Mouse (Mus musculus) adrenal gland, adult (tissue): ENCODE data around the gene Dennd4a.

Experiments used
- DNase-seq, 2 experiments: peaks; one replicate each; pipeline ENCODE4 v3.0.0; 2022 to 2023; ENCODE audit warnings: low spot score in 1 of 2; ENCODE audit not compliant: inconsistent age in 2 of 2

Dennd4a gene

GRCm38 (mm10) chr9:64913406-64913805 lies 102.3 kb downstream of the Dennd4a start:
- DNase-seq: peak in 1 of 2 experiments; percentile 36

GRCm38 (mm10) chr9:64913973-64914372 lies 102.8 kb downstream of the Dennd4a start:
- no peak for DNase-seq

- DNase-seq: no peak
These were observed 103.5 kb downstream of the Dennd4a start for GRCm38 (mm10) chr9:64914629-64915028.

- no peak for DNase-seq
These were observed 107.4 kb downstream of the Dennd4a start for GRCm38 (mm10) chr9:64918560-64918959.

GRCm38 (mm10) chr9:64925771-64926170 lies 114.6 kb downstream of the Dennd4a start:
- no peak for DNase-seq

- DNase-seq: peak; percentile 73 to 78
These were observed 115.3 kb downstream of the Dennd4a start for GRCm38 (mm10) chr9:64926201-64926991.

- no peak for DNase-seq
These were observed 119.1 kb downstream of the Dennd4a start for GRCm38 (mm10) chr9:64930256-64930655.

- peak in 1 of 2 experiments; percentile 25 for DNase-seq
These were observed 120.8 kb downstream of the Dennd4a start for GRCm38 (mm10) chr9:64931751-64932610.

- peak; percentile 79 to 92 for DNase-seq
These were observed 123.0 kb downstream of the Dennd4a start for GRCm38 (mm10) chr9:64934015-64934754.

GRCm38 (mm10) chr9:64936508-64936907 lies 125.4 kb downstream of the Dennd4a start:
- peak; percentile 55 to 89 for DNase-seq

GRCm38 (mm10) chr9:64937491-64937890 lies 126.4 kb downstream of the Dennd4a start:
- no peak for DNase-seq

- no peak for DNase-seq
These were observed 127.4 kb downstream of the Dennd4a start for GRCm38 (mm10) chr9:64938535-64938934.

- DNase-seq: peak in 1 of 2 experiments; percentile 33
These were observed 128.1 kb downstream of the Dennd4a start for GRCm38 (mm10) chr9:64939281-64939680.

GRCm38 (mm10) chr9:64939790-64940189 lies 128.7 kb downstream of the Dennd4a start:
- DNase-seq: no peak

- DNase-seq: no peak
These were observed 129.7 kb downstream of the Dennd4a start for GRCm38 (mm10) chr9:64940731-64941346.

GRCm38 (mm10) chr9:64941650-64942049 lies 130.5 kb downstream of the Dennd4a start:
- DNase-seq: no peak

- DNase-seq: no peak
These were observed 132.9 kb downstream of the Dennd4a start for GRCm38 (mm10) chr9:64943997-64944396.

- peak in 1 of 2 experiments; percentile 36 for DNase-seq
These were observed 136.4 kb downstream of the Dennd4a start for GRCm38 (mm10) chr9:64947483-64948095.

GRCm38 (mm10) chr9:64951161-64951657 lies 140.1 kb downstream of the Dennd4a start, which contains the start of gene Slc24a1:
Slc24a1 (minus strand) TSS chr9:64951607.
- DNase-seq: no peak

- no peak for DNase-seq
These were observed 140.9 kb downstream of the Dennd4a start for GRCm38 (mm10) chr9:64952055-64952454.
